Mouse (Mus musculus): ENCODE results near the gene Fer1l5.

DNA sequence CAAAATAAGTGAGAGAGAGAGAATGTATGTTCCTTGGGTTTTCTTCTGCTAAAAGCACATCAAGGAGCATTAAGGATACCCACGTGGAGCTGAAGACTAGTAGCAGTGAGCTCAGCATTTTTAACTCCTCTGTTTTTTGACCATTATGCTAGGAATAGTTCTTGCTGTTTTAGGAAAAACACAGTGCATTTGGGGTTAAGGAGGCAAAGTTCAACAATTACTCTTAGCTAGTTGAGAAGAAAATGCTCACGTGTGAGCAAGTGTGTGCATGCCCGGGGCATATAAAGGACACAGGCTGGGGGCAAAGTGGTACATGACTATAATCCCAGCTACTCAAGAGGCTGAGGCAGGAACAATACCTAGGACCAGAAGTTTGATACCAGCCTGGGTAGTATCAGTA lies 61.5 kb downstream of the Fer1l5 start:
- TF ChIP-seq POLR2A (IDR thresholded peaks at IDR 0.05; ENCODE audit: insufficient read depth, low read length) (no peak), EP300 (IDR thresholded peaks at IDR 0.05; ENCODE audit: insufficient read depth, low read depth, low read length) (no peak)
